Mouse (Mus musculus): Measurements from ENCODE around the gene Samd7. TPM values are rescaled to one million over a fixed set of nuclear protein-coding genes. Genes with fewer than 3 reads are reported as not detected.
"Not testable (repeated sequence)": the region's sequence is repeated elsewhere in the genome, so short reads cannot be mapped to it uniquely, and the experiment has no call there.

Samd7 gene
- total RNA-seq (2014; rRNA removed), result 0.05 and 0.33 TPM in 2 replicates
- 0.17 and 0.26 TPM in 2 replicates for polyA plus RNA-seq (2015; fragmentation: Nextera tagmentation; extraction: Ambion mirVana)

DNA sequence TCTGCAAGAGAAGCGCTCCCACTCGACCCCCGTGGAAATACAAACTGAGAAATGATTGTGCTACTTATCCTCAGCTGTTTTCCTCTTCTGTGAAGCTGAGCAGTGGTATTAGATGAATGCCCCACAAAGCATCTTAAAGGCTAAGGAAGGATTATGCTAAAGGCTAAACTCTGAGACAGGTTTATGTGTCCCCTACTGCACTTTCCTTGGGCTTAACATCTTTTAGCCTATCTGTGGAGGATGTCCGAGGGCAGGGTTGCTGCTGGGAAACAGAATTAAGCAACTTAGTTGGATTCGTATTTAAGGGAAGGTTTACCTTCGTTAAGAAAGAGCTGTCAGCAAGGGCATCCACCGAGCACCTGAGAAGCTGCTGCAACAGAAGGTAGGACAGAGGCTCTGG is at the start of gene Samd7:
Gene Samd7, plus strand, starts transcription at position 288 of the 400 bp plus-strand sequence.
- DNase-seq (ENCODE audit: low spot score) (no peak), ATAC-seq (ENCODE audit: low FRiP score) (no peak)
- Histone ChIP-seq H3K27me3 (ENCODE audit: insufficient read depth, low read length) (no peaks in the 10 kb centered on the region), H3K4me3 (ENCODE audit: low read depth, low read length) (no peak within 1 kb of the TSS), H3K4me1 (ENCODE audit: insufficient read depth, low read length) (no peaks in the 10 kb centered on the region), H3K4me2 (ENCODE audit: low read depth, low read length, poor library complexity, severe bottlenecking) (no peak within 1 kb of the TSS), H3K9me3 (ENCODE audit: low read length) (0 out of 2 replicates have a peak, but pooled peaks cover 2% of the 10 kb centered on the region), H3K36me3 (ENCODE audit: insufficient read depth, low read length) (no peaks in the 10 kb centered on the region), H3K9ac (replicated peaks; ENCODE audit: low read length, poor library complexity, severe bottlenecking) (no peak within 1 kb of the TSS), H3K27ac (ENCODE audit: low read depth, low read length) (no peak within 1 kb of the TSS)
- 72% methylated on average over 7 of the region's 7 CpGs for WGBS
- TF ChIP-seq CTCF (IDR thresholded peaks at IDR 0.05), result no peak

- H3K27me3 ChIP-seq (ENCODE audit: insufficient read depth, low read length), result no peaks in the 10 kb centered on the region
- no peak overlapping the region for H3K27ac ChIP-seq (ENCODE audit: low read depth, low read length)
- no peak overlapping the region for H3K9ac ChIP-seq (replicated peaks; ENCODE audit: low read length, poor library complexity, severe bottlenecking)
- peak; percentile 87 for TF ChIP-seq CTCF (IDR thresholded peaks at IDR 0.05)
- H3K4me1 ChIP-seq (ENCODE audit: insufficient read depth, low read length), result no peaks in the 10 kb centered on the region
- no peaks in the 10 kb centered on the region for H3K9me3 ChIP-seq (ENCODE audit: low read length)
- 23% methylated on average over 2 of the region's 2 CpGs for WGBS
- H3K4me2 ChIP-seq (ENCODE audit: low read depth, low read length, poor library complexity, severe bottlenecking), result no peak overlapping the region
- H3K4me3 ChIP-seq (ENCODE audit: low read depth, low read length), result no peak overlapping the region
- DNase-seq (ENCODE audit: low spot score) (peak; percentile 56), ATAC-seq (ENCODE audit: low FRiP score) (0 out of 2 replicates have a peak, but pooled peaks have one; percentile 13)
- no peaks in the 10 kb centered on the region for H3K36me3 ChIP-seq (ENCODE audit: insufficient read depth, low read length)
Observed at GRCm38 (mm10) chr3:30696346-30696745, 49.7 kb upstream of the Samd7 start.

DNA sequence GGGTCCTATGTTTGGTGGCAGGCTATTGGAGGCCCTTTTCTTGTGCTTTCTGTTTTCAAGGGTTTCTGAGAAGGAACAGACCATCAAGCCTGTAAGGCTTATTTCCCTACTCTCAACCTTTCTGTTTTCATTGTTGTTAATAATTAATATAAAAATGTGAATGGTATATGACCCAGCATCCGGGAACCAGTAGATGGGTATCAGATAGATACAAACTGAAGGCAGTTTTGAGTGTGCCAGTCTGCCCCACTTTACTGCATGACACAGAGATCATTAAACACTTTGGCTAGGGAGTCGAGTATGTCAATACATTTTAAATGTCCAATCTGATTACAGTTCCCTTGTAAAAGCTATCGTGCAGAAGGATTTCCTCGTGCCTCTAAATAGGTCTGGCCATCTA is 48.2 kb upstream of the Samd7 start:
- no peak for DNase-seq (ENCODE audit: low spot score)
- H3K9me3 ChIP-seq (ENCODE audit: low read length), result no peaks in the 10 kb centered on the region
- H3K27me3 ChIP-seq (ENCODE audit: insufficient read depth, low read length), result no peaks in the 10 kb centered on the region
- TF ChIP-seq CTCF (IDR thresholded peaks at IDR 0.05), result no peak
- no peak overlapping the region for H3K4me2 ChIP-seq (ENCODE audit: low read depth, low read length, poor library complexity, severe bottlenecking)
- no peak overlapping the region for H3K4me3 ChIP-seq (ENCODE audit: low read depth, low read length)
- no peak overlapping the region for H3K9ac ChIP-seq (replicated peaks; ENCODE audit: low read length, poor library complexity, severe bottlenecking)
- H3K4me1 ChIP-seq (ENCODE audit: insufficient read depth, low read length), result no peaks in the 10 kb centered on the region
- no peak overlapping the region for H3K27ac ChIP-seq (ENCODE audit: low read depth, low read length)
- H3K36me3 ChIP-seq (ENCODE audit: insufficient read depth, low read length), result no peaks in the 10 kb centered on the region
- WGBS, result 68% methylated on average over 4 of the region's 4 CpGs
- no peak for ATAC-seq (ENCODE audit: low FRiP score)

GRCm38 (mm10) chr3:30699711-30700505 is 46.2 kb upstream of the Samd7 start, which contains the start of gene Lrrc31:
Gene Lrrc31, minus strand, starts transcription at chr3:30699843.
- H3K9me3 ChIP-seq (ENCODE audit: low read length); H3K27ac ChIP-seq (ENCODE audit: low read depth, low read length); H3K27me3 ChIP-seq (ENCODE audit: insufficient read depth, low read length); H3K9ac ChIP-seq (replicated peaks; ENCODE audit: low read length, poor library complexity, severe bottlenecking); DNase-seq (ENCODE audit: low spot score); H3K4me2 ChIP-seq (ENCODE audit: low read depth, low read length, poor library complexity, severe bottlenecking); ATAC-seq (ENCODE audit: low FRiP score); H3K36me3 ChIP-seq (ENCODE audit: insufficient read depth, low read length); H3K4me3 ChIP-seq (ENCODE audit: low read depth, low read length); H3K4me1 ChIP-seq (ENCODE audit: insufficient read depth, low read length): not testable (repeated sequence)
- 88% methylated on average over 6 of the region's 6 CpGs for WGBS

- DNase-seq (ENCODE audit: low spot score) (no peak), ATAC-seq (ENCODE audit: low FRiP score) (no peak)
- no peaks in the 10 kb centered on the region for H3K27me3 ChIP-seq (ENCODE audit: insufficient read depth, low read length)
- WGBS, result 88% methylated on average over 3 of the region's 3 CpGs
- no peak overlapping the region for H3K27ac ChIP-seq (ENCODE audit: low read depth, low read length)
- no peaks in the 10 kb centered on the region for H3K9me3 ChIP-seq (ENCODE audit: low read length)
- no peak overlapping the region for H3K4me3 ChIP-seq (ENCODE audit: low read depth, low read length)
- no peaks in the 10 kb centered on the region for H3K4me1 ChIP-seq (ENCODE audit: insufficient read depth, low read length)
- H3K9ac ChIP-seq (replicated peaks; ENCODE audit: low read length, poor library complexity, severe bottlenecking), result no peak overlapping the region
- no peak for TF ChIP-seq CTCF (IDR thresholded peaks at IDR 0.05)
- no peaks in the 10 kb centered on the region for H3K36me3 ChIP-seq (ENCODE audit: insufficient read depth, low read length)
- no peak overlapping the region for H3K4me2 ChIP-seq (ENCODE audit: low read depth, low read length, poor library complexity, severe bottlenecking)
Observed at GRCm38 (mm10) chr3:30705977-30706376, 40.1 kb upstream of the Samd7 start.

GRCm38 (mm10) chr3:30706614-30707276 is 39.3 kb upstream of the Samd7 start:
- no peak for TF ChIP-seq CTCF (IDR thresholded peaks at IDR 0.05)
- Histone ChIP-seq H3K9ac (replicated peaks; ENCODE audit: low read length, poor library complexity, severe bottlenecking) (no peak overlapping the region), H3K4me2 (ENCODE audit: low read depth, low read length, poor library complexity, severe bottlenecking) (no peak overlapping the region), H3K36me3 (ENCODE audit: insufficient read depth, low read length) (no peaks in the 10 kb centered on the region), H3K4me1 (ENCODE audit: insufficient read depth, low read length) (no peaks in the 10 kb centered on the region), H3K27me3 (ENCODE audit: insufficient read depth, low read length) (no peaks in the 10 kb centered on the region), H3K9me3 (ENCODE audit: low read length) (no peaks in the 10 kb centered on the region), H3K4me3 (ENCODE audit: low read depth, low read length) (no peak overlapping the region), H3K27ac (ENCODE audit: low read depth, low read length) (no peak overlapping the region)
- 85% methylated on average over 4 of the region's 4 CpGs for WGBS
- DNase-seq (ENCODE audit: low spot score), result no peak
- no peak for ATAC-seq (ENCODE audit: low FRiP score)

Data from midbrain, postnatal 0 days (tissue).